Mouse (Mus musculus) heart, embryonic 14.5 days (tissue): ENCODE data around the gene Ms4a5. TPM values are rescaled to one million over a fixed set of nuclear protein-coding genes. Genes with fewer than 3 reads are reported as not detected.

Experiments
- polyA plus RNA-seq: library from polyadenylated mRNA; unstranded; fragments of >200 nt; fragmentation: Nextera tagmentation; extraction: Ambion mirVana; gene quantifications from 2 replicates; pipeline ENCODE4 v1.2.1, GENCODE M21; 2014

Gene Ms4a5
- polyA plus RNA-seq, 1 experiment from 2014 or later: not detected

Other genes with a start within 250 kb of the Ms4a5 start
- not detected in 2 replicates for gene Ms4a8a, start 202.8 kb downstream of the Ms4a5 start, polyA plus RNA-seq
- gene 1700017D01Rik, start 153.0 kb downstream of the Ms4a5 start, polyA plus RNA-seq: not detected in 2 replicates
- not detected in 2 replicates for gene 1700025F22Rik, start 118.6 kb downstream of the Ms4a5 start, polyA plus RNA-seq
- gene Ms4a13, start 87.1 kb downstream of the Ms4a5 start, polyA plus RNA-seq: not detected in 2 replicates
- not detected in 2 replicates for gene Ms4a12, start 51.4 kb downstream of the Ms4a5 start, polyA plus RNA-seq
- gene Ms4a1, start 17.6 kb downstream of the Ms4a5 start, polyA plus RNA-seq: not detected in 2 replicates
- 0.12 TPM in 1 of 2 replicates, not detected in the other for gene Ms4a14, start 30.6 kb upstream of the Ms4a5 start, polyA plus RNA-seq
- gene Ms4a7, start 52.3 kb upstream of the Ms4a5 start, polyA plus RNA-seq: 4.6 and 4.8 TPM in 2 replicates
- gene Ms4a4a, start 91.7 kb upstream of the Ms4a5 start, polyA plus RNA-seq: 3.3 and 3.7 TPM in 2 replicates
- 1.3 and 1.4 TPM in 2 replicates for gene Ms4a4c, start 120.9 kb upstream of the Ms4a5 start, polyA plus RNA-seq
- not detected in 2 replicates for gene Ms4a4b, start 159.7 kb upstream of the Ms4a5 start, polyA plus RNA-seq
- gene Ms4a6c, start 185.5 kb upstream of the Ms4a5 start, polyA plus RNA-seq: 4.6 and 5.6 TPM in 2 replicates
- gene Gm8369, start 202.1 kb upstream of the Ms4a5 start, polyA plus RNA-seq: not detected in 2 replicates
- 3.1 and 3.5 TPM in 2 replicates for gene Ms4a6b, start 232.6 kb upstream of the Ms4a5 start, polyA plus RNA-seq